Mouse (Mus musculus): Measurements from ENCODE around the gene B230118H07Rik.

GRCm38 (mm10) chr2:101592886-101593285, 56.4 kb downstream of the B230118H07Rik start:
- TF ChIP-seq EP300 (IDR thresholded peaks at IDR 0.05; ENCODE audit: low read length): no peak
- no peak for TF ChIP-seq POLR2A (IDR thresholded peaks at IDR 0.05; ENCODE audit: low read depth, low read length)
- TF ChIP-seq MAZ (IDR thresholded peaks at IDR 0.05; ENCODE audit: low read depth, low read length): no peak
- TF ChIP-seq CTCF (conservative IDR thresholded peaks at IDR 0.05 in 1 of 2, IDR thresholded peaks at IDR 0.05 in 1 of 2; ENCODE audit: low read depth in 2 of 2, low read length in 2 of 2): no peak
- no peak for TF ChIP-seq RCOR1 (conservative IDR thresholded peaks at IDR 0.05; ENCODE audit: low read depth, low read length)
- no peak for TF ChIP-seq MAX (IDR thresholded peaks at IDR 0.05; ENCODE audit: low read length)
- no peak for TF ChIP-seq RAD21 (IDR thresholded peaks at IDR 0.05; ENCODE audit: low read depth, low read length)
- no peak for TF ChIP-seq MYC (IDR thresholded peaks at IDR 0.05; ENCODE audit: low read depth, low read length)
- no peak for TF ChIP-seq UBTF (IDR thresholded peaks at IDR 0.05; ENCODE audit: low read depth, low read length)
- TF ChIP-seq MEF2A (IDR thresholded peaks at IDR 0.05; ENCODE audit: borderline replicate concordance, low read depth, low read length): no peak
- no peak for TF ChIP-seq BHLHE40 (IDR thresholded peaks at IDR 0.05; ENCODE audit: low read depth, low read length)
- TF ChIP-seq TBP (conservative IDR thresholded peaks at IDR 0.05; ENCODE audit: low read depth, low read length): no peak
